Mouse (Mus musculus) neutrophil, adult 5-6 weeks (primary cell): ENCODE measurements around the gene Tnni3k. TPM values are rescaled to one million over a fixed set of nuclear protein-coding genes. Genes with fewer than 3 reads are reported as not detected.

Source experiments
- ATAC-seq: fragments of 151-379, 151-347 bp; 2 replicates; pipeline ENCODE4 v1.8.0; 2017; ENCODE audit warnings: mild to moderate bottlenecking, moderate TSS enrichment; ENCODE audit not compliant: insufficient number of reproducible peaks, poor library complexity, low FRiP score, severe bottlenecking; ENCODE audit errors: extremely low read depth
- total RNA-seq: library from RNA; stranded (forward); fragments of 200-1000 nt; gene quantifications from 2 replicates; pipeline ENCODE4 v1.2.3, GENCODE M21; 2017

Gene Tnni3k
- not detected in 2 replicates for total RNA-seq

- ATAC-seq: no peak
Observed at GRCm38 (mm10) chr3:155055231-155055916, at the start of gene Tnni3k. Tnni3k (minus strand) TSS chr3:155055407.

- no peak for ATAC-seq
Observed at GRCm38 (mm10) chr3:155099266-155099665, 44.1 kb upstream of the Tnni3k start.

GRCm38 (mm10) chr3:155093116-155093956 is 38.1 kb upstream of the Tnni3k start, which contains the start of the genes Fpgt and Lrriq3:
Fpgt (minus strand) TSS chr3:155093403.
Lrriq3 (plus strand) TSS chr3:155093434.
- ATAC-seq: peak; percentile 90

GRCm38 (mm10) chr3:155092081-155092480 is 36.9 kb upstream of the Tnni3k start:
- ATAC-seq: no peak

GRCm38 (mm10) chr3:155077908-155078307 is 22.7 kb upstream of the Tnni3k start:
- ATAC-seq: no peak

GRCm38 (mm10) chr3:155059449-155059822 is 4.2 kb upstream of the Tnni3k start:
- ATAC-seq: no peak

- ATAC-seq: no peak
Observed at GRCm38 (mm10) chr3:155058800-155059448, 3.7 kb upstream of the Tnni3k start.

GRCm38 (mm10) chr3:155057566-155057965 is 2.4 kb upstream of the Tnni3k start:
- ATAC-seq: no peak

GRCm38 (mm10) chr3:155056606-155057005 is 1.4 kb upstream of the Tnni3k start:
- ATAC-seq: no peak

- ATAC-seq: no peak
Observed at GRCm38 (mm10) chr3:155053189-155053588, 2.0 kb downstream of the Tnni3k start.

- no peak for ATAC-seq
Observed at GRCm38 (mm10) chr3:155052021-155052420, 3.2 kb downstream of the Tnni3k start.

GRCm38 (mm10) chr3:155039012-155039836 is 16.0 kb downstream of the Tnni3k start:
- ATAC-seq: no peak

- no peak for ATAC-seq
Observed at GRCm38 (mm10) chr3:155034323-155034722, 20.9 kb downstream of the Tnni3k start.

- no peak for ATAC-seq
Observed at GRCm38 (mm10) chr3:155030200-155030599, 25.0 kb downstream of the Tnni3k start.

- ATAC-seq: no peak
Observed at GRCm38 (mm10) chr3:155002781-155003180, 52.4 kb downstream of the Tnni3k start.

GRCm38 (mm10) chr3:155001056-155001455 is 54.2 kb downstream of the Tnni3k start:
- ATAC-seq: no peak

GRCm38 (mm10) chr3:154992678-154993077 is 62.5 kb downstream of the Tnni3k start:
- no peak for ATAC-seq

- no peak for ATAC-seq
Observed at GRCm38 (mm10) chr3:154979101-154979500, 76.1 kb downstream of the Tnni3k start.

GRCm38 (mm10) chr3:154971626-154972025 is 83.6 kb downstream of the Tnni3k start:
- ATAC-seq: no peak
